Mouse (Mus musculus) macrophage (primary cell): ENCODE results near the gene Nampt. TPM values are rescaled to one million over a fixed set of nuclear protein-coding genes. Genes with fewer than 3 reads are reported as not detected.

Experiments
- H3K27ac ChIP-seq: fragments of 350-480 bp; formaldehyde crosslinking; 2 replicates; pipeline ENCODE4 v1.9.0; 2021
- H3K36me3 ChIP-seq: fragments of 350-480 bp; formaldehyde crosslinking; 2 replicates; pipeline ENCODE4 v1.9.0; 2021; ENCODE audit errors: inconsistent target
- H3K4me3 ChIP-seq: fragments of 350-480 bp; formaldehyde crosslinking; 2 replicates; pipeline ENCODE4 v1.9.0; 2021; ENCODE audit errors: inconsistent target
- H3K79me2 ChIP-seq: fragments of 350-480 bp; formaldehyde crosslinking; 2 replicates; pipeline ENCODE4 v1.9.0; 2021; ENCODE audit errors: inconsistent target
- WGBS: methylation state at CpG from one replicate; pipeline ENCODE4 v1.1.7; 2026; ENCODE audit warnings: inconsistent platforms; ENCODE audit not compliant: missing documents; 5-methylcytosine and 5-hydroxymethylcytosine counted together
- polyA plus RNA-seq: library from polyadenylated mRNA; stranded (reverse); fragments of 250-400 nt; gene quantifications from 3 replicates; pipeline ENCODE4 v1.2.4, GENCODE M21; 2018; ENCODE audit warnings: inconsistent platforms

The Nampt gene
- polyA plus RNA-seq, 1 experiment from 2014 or later: 170 TPM

- Histone ChIP-seq H3K4me3 (no peak overlapping the region), H3K36me3 (no peaks in the 10 kb centered on the region), H3K27ac (no peak overlapping the region), H3K79me2 (no peaks in the 10 kb centered on the region)
- 73% methylated on average over 3 of the region's 3 CpGs for WGBS
These were observed 81.7 kb downstream of the Nampt start for GRCm38 (mm10) chr12:32901005-32901404.

Other genes starting within 250 kb of the Nampt start
- 136 to 183 TPM (median 177 TPM) in 3 replicates for gene Sypl, start 134.3 kb downstream of the Nampt start, polyA plus RNA-seq